Mouse (Mus musculus) neural tube, embryonic 11.5 days (tissue): Measurements from ENCODE around the gene Nrros. TPM values are rescaled to one million over a fixed set of nuclear protein-coding genes. Genes with fewer than 3 reads are reported as not detected.

ENCODE experiments used
- ATAC-seq: fragments of 200-750 bp; cut with Nextera tagmentation; 2 replicates; pipeline ENCODE4 v1.8.0; 2017; ENCODE audit warnings: moderate number of reproducible peaks, mild to moderate bottlenecking, moderate TSS enrichment, moderate library complexity; ENCODE audit not compliant: insufficient read depth, low FRiP score, low TSS enrichment
- DNase-seq: peaks from one replicate; pipeline ENCODE4 v3.0.0-alpha.2; 2015; ENCODE audit warnings: low spot score
- H3K27ac ChIP-seq: fragments of 300-500 bp; sonication (generic); 2 replicates; pipeline ENCODE4 v1.5.1; 2014; ENCODE audit warnings: low read depth, mild to moderate bottlenecking, low read length
- H3K27me3 ChIP-seq: fragments of 300-500 bp; sonication (generic); 2 replicates; pipeline ENCODE4 v1.6.1; 2014; ENCODE audit warnings: mild to moderate bottlenecking, low read length, mixed read lengths; ENCODE audit not compliant: control insufficient read depth, insufficient read depth
- H3K36me3 ChIP-seq: fragments of 300-500 bp; sonication (generic); 2 replicates; pipeline ENCODE4 v1.6.1; 2014; ENCODE audit warnings: mild to moderate bottlenecking, low read length, moderate library complexity, mixed read lengths; ENCODE audit not compliant: control insufficient read depth, insufficient read depth
- H3K4me1 ChIP-seq: fragments of 300-500 bp; sonication (generic); 2 replicates; pipeline ENCODE4 v1.6.1; 2014; ENCODE audit warnings: low read length, mixed read lengths; ENCODE audit not compliant: control insufficient read depth, insufficient read depth
- H3K4me2 ChIP-seq: fragments of 300-500 bp; sonication (generic); 2 replicates; pipeline ENCODE4 v1.6.1; 2014; ENCODE audit warnings: low read depth, mild to moderate bottlenecking, moderate library complexity
- H3K4me3 ChIP-seq: fragments of 300-500 bp; sonication (generic); 2 replicates; pipeline ENCODE4 v1.5.1; 2014; ENCODE audit warnings: low read depth, low read length
- H3K9ac ChIP-seq: fragments of 300-500 bp; sonication (generic); 2 replicates; pipeline ENCODE4 v1.6.1; 2014; ENCODE audit warnings: mild to moderate bottlenecking, low read length
- H3K9me3 ChIP-seq: fragments of 300-500 bp; sonication (generic); 2 replicates; pipeline ENCODE4 v1.6.1; 2016; ENCODE audit warnings: low read length; ENCODE audit not compliant: control insufficient read depth
- WGBS: fragments of 180-500 bp; shearing (Covaris S2); extraction: QIAGEN DNeasy Blood & Tissue Kit; methylation state at CpG from one replicate; pipeline ENCODE4 v1.1.7; 2014; 5-methylcytosine and 5-hydroxymethylcytosine counted together
- polyA plus RNA-seq: library from polyadenylated mRNA; unstranded; fragments of >200 nt; fragmentation: Nextera tagmentation; extraction: Ambion mirVana; gene quantifications from 2 replicates; pipeline ENCODE4 v1.2.1, GENCODE M21; 2014

Gene Nrros
- polyA plus RNA-seq, 1 experiment from 2014 or later: 8.3 TPM

- Histone ChIP-seq H3K36me3 (no peaks in the 10 kb centered on the region), H3K9me3 (no peaks in the 10 kb centered on the region), H3K4me1 (no peaks in the 10 kb centered on the region), H3K9ac (no peak overlapping the region), H3K27ac (no peak overlapping the region), H3K4me3 (no peak overlapping the region), H3K4me2 (no peak overlapping the region), H3K27me3 (no peaks in the 10 kb centered on the region)
- no peak for DNase-seq
- WGBS: 80% methylated on average over 20 of the region's 20 CpGs
- ATAC-seq: no peak
Measured at GRCm38 (mm10) chr16:32129449-32130189, 35.8 kb downstream of the Nrros start.

- no peak for DNase-seq
- no peaks in the 10 kb centered on the region for H3K9me3 ChIP-seq
- 84% methylated on average over 4 of the region's 4 CpGs for WGBS
- ATAC-seq: no peak
- H3K9ac ChIP-seq: no peak overlapping the region
- H3K27me3 ChIP-seq: no peaks in the 10 kb centered on the region
- no peak overlapping the region for H3K27ac ChIP-seq
- H3K4me3 ChIP-seq: no peak overlapping the region
- no peaks in the 10 kb centered on the region for H3K4me1 ChIP-seq
- H3K36me3 ChIP-seq: no peaks in the 10 kb centered on the region
- no peak overlapping the region for H3K4me2 ChIP-seq
Measured at GRCm38 (mm10) chr16:32127046-32127445, 38.3 kb downstream of the Nrros start.

GRCm38 (mm10) chr16:32125364-32125763, 40.0 kb downstream of the Nrros start:
- H3K27me3 ChIP-seq: no peaks in the 10 kb centered on the region
- no peak overlapping the region for H3K4me3 ChIP-seq
- no peaks in the 10 kb centered on the region for H3K36me3 ChIP-seq
- no peak overlapping the region for H3K9ac ChIP-seq
- no peak overlapping the region for H3K27ac ChIP-seq
- WGBS: 97% methylated on average over 3 of the region's 3 CpGs
- H3K4me1 ChIP-seq: no peaks in the 10 kb centered on the region
- no peaks in the 10 kb centered on the region for H3K9me3 ChIP-seq
- H3K4me2 ChIP-seq: no peak overlapping the region
- ATAC-seq (no peak), DNase-seq (no peak)

- ATAC-seq (no peak), DNase-seq (no peak)
- no peak overlapping the region for H3K27ac ChIP-seq
- no peaks in the 10 kb centered on the region for H3K36me3 ChIP-seq
- H3K9me3 ChIP-seq: no peaks in the 10 kb centered on the region
- H3K4me3 ChIP-seq: no peak overlapping the region
- no peak overlapping the region for H3K4me2 ChIP-seq
- 76% methylated on average over 17 of the region's 17 CpGs for WGBS
- H3K4me1 ChIP-seq: no peaks in the 10 kb centered on the region
- H3K27me3 ChIP-seq: no peaks in the 10 kb centered on the region
- no peak overlapping the region for H3K9ac ChIP-seq
Measured at GRCm38 (mm10) chr16:32124444-32125335, 40.7 kb downstream of the Nrros start.

- H3K36me3 ChIP-seq: no peaks in the 10 kb centered on the region
- DNase-seq (no peak), ATAC-seq (no peak)
- WGBS: 88% methylated on average over 7 of the region's 7 CpGs
- no peak overlapping the region for H3K27ac ChIP-seq
- H3K4me3 ChIP-seq: no peak overlapping the region
- H3K9me3 ChIP-seq: no peaks in the 10 kb centered on the region
- H3K4me2 ChIP-seq: no peak overlapping the region
- no peaks in the 10 kb centered on the region for H3K27me3 ChIP-seq
- no peaks in the 10 kb centered on the region for H3K4me1 ChIP-seq
- no peak overlapping the region for H3K9ac ChIP-seq
Measured at GRCm38 (mm10) chr16:32124020-32124419, 41.4 kb downstream of the Nrros start.

GRCm38 (mm10) chr16:32120454-32120853, 44.9 kb downstream of the Nrros start:
- H3K27ac ChIP-seq: no peak overlapping the region
- no peak for ATAC-seq
- no peak overlapping the region for H3K4me2 ChIP-seq
- no peaks in the 10 kb centered on the region for H3K36me3 ChIP-seq
- no peaks in the 10 kb centered on the region for H3K4me1 ChIP-seq
- whole genome bisulfite sequencing: 81% methylated on average over 3 of the region's 3 CpGs
- H3K9ac ChIP-seq: no peak overlapping the region
- no peaks in the 10 kb centered on the region for H3K27me3 ChIP-seq
- no peak overlapping the region for H3K4me3 ChIP-seq
- no peaks in the 10 kb centered on the region for H3K9me3 ChIP-seq
- no peak for DNase-seq

- Histone ChIP-seq H3K4me3 (no peak overlapping the region), H3K27me3 (no peaks in the 10 kb centered on the region), H3K9ac (no peak overlapping the region), H3K36me3 (no peaks in the 10 kb centered on the region), H3K4me1 (no peaks in the 10 kb centered on the region), H3K4me2 (no peak overlapping the region), H3K9me3 (no peaks in the 10 kb centered on the region), H3K27ac (no peak overlapping the region)
- ATAC-seq (no peak), DNase-seq (no peak)
- 49% methylated on average over 5 of the region's 5 CpGs for WGBS
Measured at GRCm38 (mm10) chr16:32116186-32116585, 49.2 kb downstream of the Nrros start.

GRCm38 (mm10) chr16:32115781-32116180, 49.6 kb downstream of the Nrros start:
- Histone ChIP-seq H3K4me3 (no peak overlapping the region), H3K36me3 (no peaks in the 10 kb centered on the region), H3K9me3 (no peaks in the 10 kb centered on the region), H3K4me1 (no peaks in the 10 kb centered on the region), H3K27me3 (no peaks in the 10 kb centered on the region), H3K4me2 (no peak overlapping the region), H3K9ac (no peak overlapping the region), H3K27ac (no peak overlapping the region)
- WGBS: 69% methylated on average over 6 of the region's 6 CpGs
- no peak for DNase-seq
- no peak for ATAC-seq
